Mouse (Mus musculus): Measurements from ENCODE around the gene Rpl27a.

The Rpl27a gene

GRCm38 (mm10) chr7:109525740-109526663, 7.1 kb downstream of the Rpl27a start:
- DNase-seq: no peak

DNA sequence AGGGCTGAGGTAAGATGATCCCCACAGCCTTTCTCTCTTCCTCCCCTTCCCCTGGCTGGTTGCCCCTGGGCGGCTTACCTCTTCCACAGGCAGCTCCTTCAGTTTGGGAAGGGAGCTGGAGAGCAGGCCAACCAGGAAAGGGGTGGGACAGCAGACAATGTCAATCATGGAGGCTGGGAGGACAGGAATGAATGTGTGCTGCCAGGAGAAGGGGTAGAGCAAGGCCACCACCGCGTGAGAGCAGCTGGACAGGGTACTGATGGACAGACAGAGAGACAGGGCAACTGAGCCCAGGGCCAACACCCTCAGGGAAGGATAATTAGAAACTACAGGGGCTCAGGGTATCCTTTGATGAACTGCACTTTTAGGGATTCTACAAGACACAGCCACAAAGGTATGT, 8.6 kb downstream of the Rpl27a start:
- DNase-seq: no peak

DNA sequence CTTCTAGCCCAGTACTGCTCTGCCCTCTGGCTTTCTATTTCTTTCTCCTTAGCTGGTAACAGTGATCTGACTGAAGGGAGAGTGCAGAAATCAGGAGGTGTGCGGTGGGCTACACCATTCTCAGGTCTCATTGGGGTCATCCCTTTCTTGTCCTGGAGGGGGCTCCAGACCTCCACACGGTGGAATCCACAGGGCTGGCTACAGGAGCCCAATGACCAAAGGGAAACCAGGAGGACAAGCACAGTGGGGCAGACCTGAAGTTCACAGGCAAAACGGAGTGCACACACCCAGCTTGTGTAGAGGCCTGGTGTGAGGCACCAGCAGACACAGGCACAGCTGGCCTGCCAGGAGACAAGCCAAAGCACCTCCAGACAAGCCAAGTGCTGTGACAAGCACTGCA, 9.4 kb downstream of the Rpl27a start:
- no peak for DNase-seq

DNA sequence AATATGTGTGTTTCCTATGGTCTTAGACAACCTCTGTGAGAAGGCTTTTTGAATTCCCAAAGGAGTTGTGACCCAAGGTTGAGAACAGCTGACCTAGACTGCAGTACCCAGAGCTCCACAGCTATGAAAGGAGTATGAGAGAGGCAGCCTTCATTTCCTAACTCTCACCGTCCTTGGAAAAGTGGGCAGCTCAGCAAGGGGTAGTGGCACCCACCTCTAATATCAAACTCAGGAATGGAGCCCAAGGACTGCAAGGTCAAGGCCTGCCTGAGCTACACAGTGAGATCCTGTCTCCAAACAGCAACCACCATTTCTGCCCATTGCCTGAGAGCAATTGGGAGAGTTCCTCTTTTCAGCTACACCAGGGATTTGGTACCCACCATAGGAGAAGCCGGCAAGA, 10.8 kb downstream of the Rpl27a start:
- DNase-seq: no peak

DNA sequence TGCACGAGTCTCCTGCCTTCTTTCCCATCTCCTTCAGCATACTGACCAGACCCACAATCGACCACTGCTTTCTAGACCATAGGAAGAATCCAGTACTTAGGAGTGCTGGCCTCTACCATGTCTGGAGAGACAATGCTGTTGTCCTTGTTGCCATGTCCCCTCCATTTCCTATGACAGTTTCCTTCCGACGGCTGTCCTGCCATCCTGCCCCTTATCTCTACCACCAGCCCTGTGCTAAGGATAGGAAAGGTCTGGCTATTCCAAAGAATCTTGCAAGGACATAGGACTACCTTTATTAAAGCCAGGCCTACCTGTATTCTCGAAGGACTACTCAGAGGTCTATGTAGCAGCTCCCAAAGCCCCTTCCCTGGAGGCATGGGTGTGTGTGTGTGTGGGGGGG, 12.6 kb downstream of the Rpl27a start:
- DNase-seq: no peak

GRCm38 (mm10) chr7:109532691-109533090, 13.7 kb downstream of the Rpl27a start:
- no peak for DNase-seq

- DNase-seq: no peak
Observed at GRCm38 (mm10) chr7:109533129-109533528, 14.2 kb downstream of the Rpl27a start.

DNA sequence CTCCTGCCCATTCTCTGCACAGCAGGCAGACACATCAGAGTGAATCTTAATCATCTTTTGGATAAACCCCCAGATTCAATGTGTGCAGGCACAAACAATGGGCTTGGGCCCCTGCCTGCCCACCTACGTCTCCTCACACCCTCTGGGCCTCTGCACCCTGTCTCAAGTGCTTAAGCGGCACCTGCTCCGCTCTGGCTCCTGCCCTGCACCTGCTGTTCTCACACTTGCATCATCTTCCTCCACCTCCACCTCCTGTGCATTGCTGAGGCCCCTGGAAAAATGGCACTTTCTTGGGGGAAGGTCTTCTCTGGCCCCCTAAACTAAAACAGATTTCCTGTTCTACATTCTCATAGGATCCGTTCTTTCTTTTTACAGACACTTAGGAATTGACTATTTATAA, 14.9 kb downstream of the Rpl27a start:
- no peak for DNase-seq

DNA sequence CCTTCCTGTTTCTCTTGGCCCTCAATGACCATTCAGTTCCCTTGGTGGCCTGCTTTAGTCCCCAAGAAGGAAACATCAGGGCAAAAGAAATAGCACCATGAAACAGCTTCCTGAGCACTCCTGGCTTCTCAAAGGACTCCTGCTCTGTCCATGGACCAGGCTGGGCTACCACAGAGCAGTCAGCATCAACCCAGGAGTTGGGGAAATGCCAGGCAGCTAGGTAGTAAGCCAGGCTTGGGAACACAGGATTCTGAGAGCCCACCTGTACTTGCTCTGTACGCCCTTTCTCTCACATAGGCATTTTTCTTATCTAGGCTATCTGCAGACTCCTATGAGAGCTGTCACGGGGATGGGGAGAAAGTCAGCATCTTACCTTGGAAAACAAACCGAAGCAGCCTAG, 16.0 kb downstream of the Rpl27a start:
- DNase-seq: no peak

GRCm38 (mm10) chr7:109536451-109536946, 17.6 kb downstream of the Rpl27a start:
- DNase-seq: no peak

GRCm38 (mm10) chr7:109540902-109541301, 22.0 kb downstream of the Rpl27a start:
- DNase-seq: no peak

DNA sequence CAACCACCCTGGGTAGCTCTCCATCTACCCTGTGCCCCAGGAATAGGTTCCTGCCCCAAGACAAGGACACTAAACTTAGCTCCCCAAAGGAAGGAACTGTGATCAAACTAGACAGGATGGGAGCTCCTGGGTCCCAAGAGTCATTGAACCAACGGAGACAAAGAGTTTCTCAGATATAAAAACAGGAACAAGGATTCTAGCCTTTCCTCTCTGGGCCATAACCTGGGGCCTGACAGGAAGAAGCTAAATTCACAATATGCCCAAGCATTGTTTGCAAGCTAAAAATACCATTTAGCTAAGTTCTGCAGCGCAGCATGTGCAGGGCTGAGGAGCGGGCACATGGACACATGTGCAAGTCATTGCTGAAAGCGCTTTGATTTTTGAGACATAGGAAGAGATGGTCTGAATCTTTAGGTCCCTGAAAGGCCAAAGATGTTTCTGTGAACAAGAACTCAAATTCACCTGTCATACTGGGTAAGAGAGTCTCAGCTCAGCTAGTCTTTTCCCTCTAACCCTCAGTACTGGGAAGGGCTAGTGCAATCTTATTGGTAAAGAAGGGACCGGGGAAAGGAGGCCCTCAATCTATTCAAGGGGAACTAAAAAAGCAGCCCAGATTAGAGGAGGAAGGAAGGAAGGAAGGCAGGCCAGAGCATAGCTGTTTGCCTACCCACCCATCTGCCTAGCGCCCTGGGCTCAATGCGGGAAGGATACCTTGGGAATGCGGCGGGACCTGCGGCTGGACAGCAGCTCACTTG, 22.8 kb downstream of the Rpl27a start:
- no peak for DNase-seq

DNA sequence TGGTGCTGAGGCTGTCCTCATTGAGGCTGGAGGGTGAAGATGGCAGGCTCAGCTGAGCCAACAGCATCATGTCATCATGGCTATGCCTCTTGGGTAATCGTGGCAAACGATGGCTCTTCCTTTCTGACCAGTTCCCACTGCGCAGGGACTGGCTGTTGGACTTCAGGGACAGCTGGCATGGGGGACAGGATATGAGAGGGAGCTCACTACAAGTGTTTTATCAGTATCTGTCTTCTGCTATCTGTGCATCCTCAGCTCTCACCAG, 23.3 kb downstream of the Rpl27a start:
- DNase-seq: no peak

GRCm38 (mm10) chr7:109544792-109545191, 25.8 kb downstream of the Rpl27a start:
- no peak for DNase-seq

GRCm38 (mm10) chr7:109545255-109545993, 26.5 kb downstream of the Rpl27a start:
- no peak for DNase-seq

GRCm38 (mm10) chr7:109546186-109546585, 27.2 kb downstream of the Rpl27a start:
- no peak for DNase-seq

- DNase-seq: no peak
Observed at GRCm38 (mm10) chr7:109546726-109547125, 27.8 kb downstream of the Rpl27a start.

GRCm38 (mm10) chr7:109559536-109559935, 40.6 kb downstream of the Rpl27a start:
- DNase-seq: no peak

DNA sequence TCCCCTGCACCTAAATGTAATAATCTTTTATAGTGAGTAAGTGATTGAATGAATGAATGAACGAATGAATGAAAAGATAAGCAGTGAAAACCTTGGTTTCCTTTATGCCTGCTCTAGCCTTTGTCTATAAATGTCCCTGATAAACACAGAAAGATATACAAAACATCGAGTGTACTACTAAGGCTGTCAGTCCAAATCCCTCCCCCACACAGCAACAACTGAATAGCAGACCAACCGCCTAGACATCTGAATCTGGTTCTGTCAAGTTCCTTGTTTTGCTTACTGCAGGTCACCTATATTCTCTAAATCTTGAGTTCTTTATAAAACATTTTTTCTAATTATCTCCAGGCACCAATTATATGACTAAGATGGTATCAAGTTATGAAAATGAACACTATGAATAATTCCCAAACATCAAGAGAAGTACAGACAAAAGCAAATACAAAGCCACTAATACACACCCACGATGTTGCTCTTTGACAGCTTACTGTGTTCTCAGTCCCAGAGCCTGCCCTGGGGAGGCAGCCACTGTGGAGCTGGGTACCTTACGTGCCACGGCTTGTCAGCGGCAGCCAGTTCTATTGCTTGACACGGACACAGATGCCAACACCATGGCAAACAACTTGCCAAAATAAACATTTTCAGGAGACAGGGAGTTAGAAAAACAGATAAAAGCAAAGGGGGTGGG, 42.7 kb downstream of the Rpl27a start:
- no peak for DNase-seq

- DNase-seq: no peak
Observed at GRCm38 (mm10) chr7:109562154-109562599, 43.2 kb downstream of the Rpl27a start.

- no peak for DNase-seq
Observed at GRCm38 (mm10) chr7:109562676-109563075, 43.7 kb downstream of the Rpl27a start.

DNA sequence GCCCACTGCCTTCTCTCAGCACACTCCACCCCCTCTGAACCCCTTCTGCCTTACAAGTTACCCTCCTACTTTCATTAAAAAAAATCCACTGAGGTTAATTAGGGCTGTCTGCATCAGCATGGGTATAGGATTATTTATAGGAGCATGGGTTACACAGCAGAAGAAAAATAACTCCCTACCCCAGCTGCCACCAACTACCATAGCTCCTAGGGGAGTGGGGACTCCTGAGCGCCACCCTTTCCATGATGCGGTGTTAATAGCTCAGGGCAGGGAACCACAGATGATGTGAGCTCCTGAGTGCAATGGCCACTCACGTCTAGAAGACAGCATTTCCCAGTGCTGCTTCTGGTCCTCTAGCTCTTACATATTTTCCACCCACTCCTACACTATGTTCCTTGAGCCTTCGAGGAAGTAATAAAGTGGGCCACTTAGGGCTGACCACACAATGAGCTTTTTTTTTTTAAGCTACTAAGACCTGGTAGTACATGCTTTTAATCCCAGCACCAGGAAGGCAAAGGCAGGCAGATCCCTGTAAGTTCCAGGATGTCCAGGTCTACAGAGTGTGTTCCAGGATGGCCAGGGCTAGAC, 44.9 kb downstream of the Rpl27a start:
- no peak for DNase-seq
